Mouse (Mus musculus) myocyte (in vitro differentiated cells): ENCODE measurements around the gene Abhd14a.

ENCODE experiments used
- CEBPB ChIP-seq: IDR thresholded peaks from 2 replicates; pipeline ENCODE4 v1.6.1; 2011; ENCODE audit warnings: mild to moderate bottlenecking, moderate library complexity; ENCODE audit not compliant: poor library complexity, insufficient read depth, severe bottlenecking
- E2F4 ChIP-seq: IDR thresholded peaks from one replicate; pipeline ENCODE4 v1.6.1; 2011; ENCODE audit warnings: mild to moderate bottlenecking, control low read depth, moderate library complexity; ENCODE audit not compliant: insufficient read depth
- MAX ChIP-seq: IDR thresholded peaks from one replicate; pipeline ENCODE4 v1.6.1; 2011; ENCODE audit warnings: low read depth, mild to moderate bottlenecking, control low read depth
- MYOD1 ChIP-seq, 3 experiments: IDR thresholded peaks; one replicate each; pipeline ENCODE4 v1.6.1; 2011; ENCODE audit warnings: control low read depth in 2 of 3, low read depth in 2 of 3, mild to moderate bottlenecking in 2 of 3, moderate library complexity in 1 of 3; ENCODE audit not compliant: insufficient read length in 2 of 3, control insufficient read depth in 1 of 3
- MYOG ChIP-seq, 3 experiments: IDR thresholded peaks; one replicate each; pipeline ENCODE4 v1.6.1; 2011; ENCODE audit warnings: control low read depth in 2 of 3, low read depth in 2 of 3, mild to moderate bottlenecking in 2 of 3; ENCODE audit not compliant: insufficient read length in 2 of 3, control insufficient read depth in 1 of 3, insufficient read depth in 1 of 3
- POLR2A ChIP-seq: IDR thresholded peaks from one replicate; pipeline ENCODE4 v1.6.1; 2011; ENCODE audit warnings: low read depth, mild to moderate bottlenecking, control low read depth, moderate library complexity; ENCODE audit not compliant: insufficient read length
- POLR2AphosphoS2 ChIP-seq: IDR thresholded peaks from one replicate; pipeline ENCODE4 v1.6.1; 2011; ENCODE audit warnings: low read depth, control low read depth; ENCODE audit not compliant: insufficient read length
- REST ChIP-seq: IDR thresholded peaks from one replicate; pipeline ENCODE4 v1.6.1; 2011; ENCODE audit warnings: mild to moderate bottlenecking, control low read depth, moderate library complexity; ENCODE audit not compliant: insufficient read depth, insufficient read length
- SRF ChIP-seq: IDR thresholded peaks from one replicate; pipeline ENCODE4 v1.6.1; 2011; ENCODE audit warnings: low read depth; ENCODE audit not compliant: control insufficient read depth, insufficient read length
- TCF12 ChIP-seq: IDR thresholded peaks from one replicate; pipeline ENCODE4 v1.6.1; 2011; ENCODE audit warnings: mild to moderate bottlenecking, control low read depth; ENCODE audit not compliant: poor library complexity, insufficient read depth, severe bottlenecking
- USF1 ChIP-seq: IDR thresholded peaks from one replicate; pipeline ENCODE4 v1.6.1; 2011; ENCODE audit warnings: low read depth, mild to moderate bottlenecking, control low read depth, moderate library complexity

DNA sequence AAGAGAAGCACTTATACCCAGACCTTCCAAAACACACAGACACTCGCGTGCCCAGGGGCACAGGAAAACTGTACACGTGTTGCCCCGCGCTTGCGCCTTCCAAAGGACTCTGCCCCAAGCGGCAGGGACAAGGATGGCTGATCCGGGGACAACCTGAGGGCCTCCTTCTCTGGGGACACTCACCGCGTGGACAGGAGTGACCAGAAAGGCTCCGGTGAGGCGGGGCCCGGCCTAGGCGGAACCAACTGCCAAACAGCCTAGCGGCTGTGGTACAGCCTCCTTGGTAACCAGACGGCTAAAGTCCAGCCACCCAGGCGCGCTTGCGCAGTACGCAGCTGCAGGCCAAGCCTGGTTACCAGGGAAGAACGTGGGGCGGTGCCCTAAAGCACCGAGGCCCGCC, at the start of gene Abhd14a, which contains the start of gene Abhd14b:
- TF ChIP-seq MAX (no peak), MYOD1 (IDR thresholded peaks at IDR 0.05; ENCODE audit: control insufficient read depth in 1 of 3, insufficient read length in 2 of 3, low read depth in 2 of 3) (peak in 1 of 3 experiments; percentile 8), MYOG (IDR thresholded peaks at IDR 0.05; ENCODE audit: control insufficient read depth in 1 of 3, insufficient read depth in 1 of 3, insufficient read length in 2 of 3, low read depth in 2 of 3) (no peak), POLR2A (peak; percentile 57), REST (no peak), SRF (no peak), USF1 (peak; percentile 33), TCF12 (no peak), E2F4 (no peak), POLR2AphosphoS2 (peak; percentile 44), CEBPB (no peak)
